Mouse (Mus musculus) CD4-positive, CD25-positive, alpha-beta regulatory T cell, adult 2 months (primary cell): ENCODE measurements around the gene Ssc5d.

Experiments
- DNase-seq: peaks from one replicate; pipeline ENCODE4 v3.0.0-alpha.2; 2012; ENCODE audit warnings: low read depth, low spot score

The Ssc5d gene

DNA sequence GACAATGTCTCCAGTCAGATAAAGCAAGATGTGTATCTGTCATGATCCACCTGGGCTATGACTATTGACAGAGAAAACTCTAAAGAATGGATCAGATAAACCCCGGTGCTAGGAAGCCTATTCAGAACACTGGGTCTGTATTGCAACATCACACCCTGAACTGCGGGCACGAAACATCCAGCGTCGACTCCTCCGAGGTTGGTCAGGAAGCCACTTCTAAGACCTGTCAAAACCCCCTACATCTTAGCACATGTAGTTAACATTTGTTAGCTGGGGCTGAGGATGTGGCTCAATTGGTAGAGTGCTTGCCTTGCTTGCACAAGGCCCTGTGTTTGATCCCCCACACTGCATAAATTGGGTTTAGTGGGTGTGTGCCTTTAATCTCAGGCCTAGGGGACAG, 22.8 kb downstream of the Ssc5d start:
- peak; percentile 52 for DNase-seq

GRCm38 (mm10) chr7:4950561-4951342, 25.2 kb downstream of the Ssc5d start:
- no peak for DNase-seq

GRCm38 (mm10) chr7:4953815-4954445, 28.3 kb downstream of the Ssc5d start:
- no peak for DNase-seq

- DNase-seq: no peak
Measured at GRCm38 (mm10) chr7:4957361-4957760, 31.8 kb downstream of the Ssc5d start.

- no peak for DNase-seq
Measured at GRCm38 (mm10) chr7:4963527-4963926, 37.9 kb downstream of the Ssc5d start.

GRCm38 (mm10) chr7:4964272-4964671, 38.7 kb downstream of the Ssc5d start, which contains the start of gene Sbk2:
Sbk2 (minus strand) TSS chr7:4964406.
- peak; percentile 81 for DNase-seq

- DNase-seq: no peak
Measured at GRCm38 (mm10) chr7:4964988-4965387, 39.4 kb downstream of the Ssc5d start.

- DNase-seq: no peak
Measured at GRCm38 (mm10) chr7:4971068-4971467, 45.5 kb downstream of the Ssc5d start, which contains the start of gene Sbk3. Sbk3 (minus strand) TSS chr7:4971168.

- DNase-seq: no peak
Measured at GRCm38 (mm10) chr7:4971710-4972109, 46.1 kb downstream of the Ssc5d start.

DNA sequence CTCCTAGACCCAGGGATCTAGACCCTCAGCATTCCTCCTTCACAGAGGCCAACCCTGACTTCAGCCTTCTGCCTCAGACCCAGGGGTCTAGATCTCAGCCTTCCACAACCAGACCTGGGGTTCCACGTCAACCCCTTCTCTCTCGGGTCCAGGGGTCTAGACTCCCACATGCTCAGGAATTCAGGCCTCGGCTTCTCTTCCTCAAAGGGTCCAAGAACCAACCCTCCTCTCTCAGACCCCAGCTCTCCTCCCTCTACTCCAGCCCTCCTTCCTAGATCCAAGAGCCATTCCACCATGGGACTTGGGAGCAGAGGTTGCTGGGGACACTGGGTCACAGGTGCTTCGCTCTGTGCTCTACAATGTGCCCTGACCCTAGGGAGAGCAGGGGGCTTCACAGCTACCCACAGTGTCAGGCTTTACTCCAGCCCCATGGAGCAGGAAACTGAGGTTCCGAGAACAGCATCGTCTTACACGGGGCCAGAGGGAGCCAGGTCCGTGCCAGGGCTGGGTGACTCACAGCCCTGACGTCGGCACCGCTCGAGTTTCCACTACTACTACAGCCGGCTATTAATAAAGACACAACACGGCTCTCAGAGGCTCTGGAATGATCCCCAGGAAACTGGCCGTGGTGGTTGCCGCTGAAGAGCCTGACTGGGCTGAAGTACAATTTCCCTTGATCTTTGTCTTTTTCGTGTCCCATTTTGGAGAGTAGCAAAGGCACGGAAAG, 46.9 kb downstream of the Ssc5d start:
- no peak for DNase-seq

DNA sequence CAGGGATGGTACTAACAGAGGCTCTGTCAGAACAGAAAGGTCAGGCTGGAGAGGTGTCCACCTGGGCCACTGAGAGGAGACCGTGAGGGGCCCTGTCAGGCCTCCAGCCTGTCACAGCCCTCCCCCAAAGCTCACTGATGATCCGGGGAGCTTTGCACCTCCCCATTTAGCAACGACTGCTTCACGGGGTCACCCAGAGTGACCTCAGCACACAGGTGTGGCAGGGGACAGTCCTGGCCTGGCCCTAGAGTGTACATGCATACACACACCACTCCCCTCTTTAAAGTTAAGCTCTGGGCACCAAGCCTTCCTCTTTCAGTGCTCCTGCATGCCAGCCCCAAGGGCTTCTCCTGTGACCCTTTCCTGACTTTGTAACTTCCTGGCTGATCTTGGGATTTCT, 49.9 kb downstream of the Ssc5d start:
- DNase-seq: no peak

DNA sequence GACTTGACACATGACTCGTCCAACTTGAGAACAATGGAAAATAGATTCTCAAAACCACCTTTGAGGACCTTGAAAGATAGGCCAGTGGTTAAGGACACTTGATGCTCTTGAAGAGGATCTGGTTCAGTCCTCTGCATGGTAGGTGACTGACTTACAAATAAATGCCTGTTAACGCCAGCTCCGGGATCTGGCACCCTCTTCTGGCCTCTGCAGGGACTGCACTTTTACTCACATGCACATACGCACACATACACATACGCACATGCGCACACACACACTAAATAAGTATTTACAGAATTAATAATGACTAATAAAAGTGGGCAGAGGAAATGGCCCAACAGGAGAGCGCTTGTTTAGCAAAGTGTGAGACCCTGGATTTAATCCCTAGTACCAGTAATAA, 51.2 kb downstream of the Ssc5d start:
- peak; percentile 28 for DNase-seq

DNA sequence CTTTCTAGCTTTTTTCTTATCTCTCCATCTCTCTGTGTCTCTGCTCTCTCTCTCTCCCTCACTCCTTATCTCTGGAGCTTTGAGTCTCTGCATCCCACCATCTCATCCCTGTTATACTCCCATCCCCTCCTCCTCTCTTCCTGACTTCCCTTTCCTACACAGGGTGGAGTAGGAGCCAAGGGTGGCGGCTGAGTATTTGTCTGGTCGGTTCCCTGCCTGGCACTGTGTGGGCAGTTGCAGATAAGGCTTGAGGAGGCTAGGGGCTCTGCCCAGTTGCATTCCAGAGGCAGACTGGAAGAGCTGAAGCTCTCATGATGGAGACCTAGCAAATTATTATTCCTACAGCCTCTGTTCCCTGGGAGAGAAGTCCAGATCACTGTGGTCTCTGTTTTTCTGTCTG, 62.7 kb downstream of the Ssc5d start:
- no peak for DNase-seq

GRCm38 (mm10) chr7:4993347-4993998, 67.9 kb downstream of the Ssc5d start:
- no peak for DNase-seq

GRCm38 (mm10) chr7:4993999-4994788, 68.6 kb downstream of the Ssc5d start:
- no peak for DNase-seq
